Mouse (Mus musculus): ENCODE data around the gene Helb.

Gene Helb

DNA sequence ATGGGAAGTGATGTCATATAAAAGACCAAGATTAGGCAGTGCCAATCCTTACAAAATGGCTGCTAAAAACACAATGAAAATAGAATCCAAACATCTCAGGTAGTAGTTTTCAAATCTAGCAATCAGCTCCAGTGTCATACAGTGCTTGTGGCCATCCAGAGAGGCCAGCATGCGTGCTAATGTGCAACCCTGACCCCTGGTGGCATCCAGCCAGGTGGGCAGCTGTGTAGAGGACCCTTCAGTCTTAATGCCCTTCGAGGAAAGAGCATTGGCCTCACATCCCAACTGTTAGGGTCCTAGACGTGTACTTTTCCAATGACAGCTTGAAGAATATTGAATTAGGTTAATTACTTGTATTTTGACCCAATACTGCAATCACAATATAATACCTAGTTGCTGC, 34.9 kb downstream of the Helb start:
- no peak for DNase-seq

DNA sequence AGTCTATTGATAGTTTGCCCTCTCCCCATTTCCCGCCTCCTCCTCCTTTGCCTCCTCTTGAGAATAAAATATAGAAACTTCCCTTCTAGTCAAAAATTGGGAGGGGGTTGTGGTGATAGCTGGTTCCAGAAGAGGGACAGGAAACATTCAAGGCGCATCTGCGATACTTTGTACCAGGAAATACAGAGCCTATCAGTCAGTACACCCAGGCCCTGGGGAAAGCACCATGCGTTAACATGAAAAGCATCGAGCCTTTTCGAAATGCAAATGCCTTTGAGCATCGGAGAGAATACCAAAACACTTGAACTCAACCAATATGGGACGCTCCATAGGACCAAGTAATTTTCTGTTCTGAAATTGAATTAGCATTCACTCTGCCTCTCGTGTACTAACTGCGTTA, 46.5 kb downstream of the Helb start:
- DNase-seq, result no peak

DNA sequence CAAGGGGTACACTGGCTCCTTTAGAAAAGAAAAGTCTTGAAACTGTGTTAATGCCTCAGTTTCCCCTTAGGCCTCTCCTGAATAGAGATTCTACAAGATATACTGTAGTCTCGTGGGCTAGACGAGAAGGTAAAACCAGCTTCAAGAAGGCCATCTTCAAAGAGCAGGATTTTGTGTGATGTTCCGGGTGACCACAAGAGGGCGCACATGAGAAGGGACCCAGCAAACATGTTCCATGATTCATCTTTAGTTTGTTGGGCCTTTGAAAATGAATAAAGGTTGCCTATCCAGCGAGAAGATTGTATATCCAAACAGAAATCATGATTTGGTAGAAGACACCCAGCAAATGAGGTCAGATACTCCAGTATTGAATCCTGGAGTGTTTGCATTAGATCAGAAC, 48.4 kb downstream of the Helb start:
- DNase-seq, result peak; percentile 58

- no peak for DNase-seq
Measured at GRCm38 (mm10) chr10:120061238-120062130, 51.3 kb downstream of the Helb start.

- DNase-seq, result no peak
Measured at GRCm38 (mm10) chr10:120060579-120061237, 52.1 kb downstream of the Helb start.

DNA sequence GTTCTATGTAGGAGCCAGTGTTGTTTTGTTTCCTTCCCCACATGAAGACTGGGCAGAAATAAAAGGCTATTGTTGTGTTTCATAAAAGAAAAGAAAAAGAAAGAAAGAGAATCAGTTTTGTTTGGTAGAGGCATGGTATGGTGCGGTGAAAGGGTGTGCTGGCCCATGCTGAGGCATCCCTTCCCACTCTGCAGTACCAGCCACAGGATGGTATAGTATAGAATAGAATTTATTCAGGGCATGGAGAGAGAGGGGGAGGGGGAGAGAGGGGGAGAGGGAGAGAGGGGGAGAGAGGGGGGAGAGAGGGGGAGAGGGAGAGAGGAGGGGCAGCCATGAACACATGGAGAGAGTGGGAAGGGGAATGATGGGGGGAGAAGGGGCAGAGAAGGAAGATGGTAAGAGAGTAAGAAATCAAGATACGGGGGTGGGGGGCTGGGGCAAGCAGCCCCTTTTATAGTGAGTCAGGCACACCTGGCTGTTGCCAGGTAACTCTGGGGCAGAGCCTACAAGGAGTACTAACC, 68.0 kb downstream of the Helb start:
- DNase-seq, result no peak

DNA sequence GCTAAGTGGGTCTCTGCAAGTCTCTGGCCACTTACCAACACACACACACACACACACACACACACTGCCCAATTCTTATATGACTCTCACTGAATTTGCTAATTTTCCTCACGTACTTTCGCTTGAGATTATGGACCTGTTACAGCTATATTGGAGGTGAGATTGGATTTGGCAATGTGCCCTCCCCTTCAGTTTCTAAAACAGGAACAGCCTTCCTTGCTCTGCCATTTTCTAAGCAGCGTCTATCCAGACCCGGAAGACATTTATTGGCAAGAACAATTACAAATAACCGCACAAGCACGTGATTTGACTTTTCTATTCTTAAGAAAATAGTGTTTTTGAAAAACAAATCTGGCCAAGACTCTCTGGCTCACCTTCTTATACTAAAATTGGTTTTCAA, 68.5 kb downstream of the Helb start:
- DNase-seq, result no peak

DNA sequence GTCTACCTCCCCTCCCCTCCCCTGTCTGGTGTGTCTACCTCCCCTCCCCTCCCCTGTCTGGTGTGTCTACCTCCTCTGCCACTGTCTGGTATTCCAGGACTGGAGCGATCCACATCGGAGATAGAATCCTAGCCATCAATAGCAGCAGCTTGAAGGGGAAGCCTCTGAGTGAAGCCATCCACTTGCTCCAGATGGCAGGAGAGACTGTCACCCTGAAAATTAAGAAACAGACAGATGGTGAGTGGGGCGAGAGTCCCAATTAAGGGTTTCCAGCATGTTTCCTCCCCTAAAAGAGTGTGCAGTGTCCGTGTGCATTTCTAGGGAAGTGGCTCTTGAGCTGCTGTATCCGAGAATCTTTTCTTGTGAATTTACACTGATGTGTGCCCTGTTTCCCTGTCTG, 74.6 kb downstream of the Helb start:
- DNase-seq, result no peak

- no peak for DNase-seq
Measured at GRCm38 (mm10) chr10:120035824-120036223, 77.0 kb downstream of the Helb start.

GRCm38 (mm10) chr10:120035211-120035733, 77.5 kb downstream of the Helb start:
- no peak for DNase-seq

DNA sequence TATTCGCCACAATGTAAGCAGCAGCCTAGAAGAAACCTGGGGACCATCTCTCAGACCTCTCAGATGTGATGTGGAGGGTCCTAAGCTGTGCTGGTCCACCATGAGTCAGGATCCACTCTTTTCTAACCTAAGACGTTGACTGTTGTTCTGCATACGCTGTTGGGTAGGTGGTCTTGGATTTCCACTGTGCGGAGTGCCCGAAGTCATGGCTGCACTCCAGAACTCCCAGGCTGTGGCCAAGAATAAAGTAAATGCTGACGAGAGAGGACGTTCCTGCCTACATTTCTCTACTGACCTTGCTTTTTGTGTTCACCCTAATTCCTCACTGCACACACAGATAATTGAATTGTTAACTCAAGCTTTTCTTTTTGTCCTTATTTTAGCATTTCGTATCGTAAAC, 78.9 kb downstream of the Helb start:
- DNase-seq, result no peak

Measured in thymus, postnatal 25 days (tissue).